Mouse (Mus musculus): ENCODE results near the gene Ppargc1a.

Gene Ppargc1a

GRCm38 (mm10) chr5:51426406-51426805, 141.1 kb downstream of the Ppargc1a start:
- DNase-seq (ENCODE audit: extremely low spot score, low read depth, low spot score) = no peak

DNA sequence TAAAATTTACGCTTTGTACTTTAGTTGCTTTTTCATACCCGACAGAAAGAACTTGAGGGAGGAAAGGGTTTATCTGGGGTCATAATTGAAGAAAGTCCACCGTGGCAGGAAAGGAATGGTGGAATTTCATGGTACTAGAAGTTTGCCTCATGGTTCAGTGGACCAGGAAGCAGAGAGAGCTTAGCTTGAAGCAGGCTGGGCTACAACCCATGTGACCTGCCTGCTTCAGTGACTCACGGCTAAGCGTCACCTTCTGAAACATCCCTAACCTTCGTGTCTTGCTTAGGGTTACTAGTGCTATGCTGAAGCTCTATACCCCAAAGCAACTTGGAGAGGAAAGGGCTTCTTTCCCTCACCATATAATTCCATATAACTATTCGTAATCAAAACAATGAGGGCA, 151.1 kb downstream of the Ppargc1a start:
- no peak for DNase-seq (ENCODE audit: extremely low spot score, low read depth, low spot score)

- no peak for DNase-seq (ENCODE audit: extremely low spot score, low read depth, low spot score)
Observed at GRCm38 (mm10) chr5:51415456-51415855, 152.1 kb downstream of the Ppargc1a start.

DNA sequence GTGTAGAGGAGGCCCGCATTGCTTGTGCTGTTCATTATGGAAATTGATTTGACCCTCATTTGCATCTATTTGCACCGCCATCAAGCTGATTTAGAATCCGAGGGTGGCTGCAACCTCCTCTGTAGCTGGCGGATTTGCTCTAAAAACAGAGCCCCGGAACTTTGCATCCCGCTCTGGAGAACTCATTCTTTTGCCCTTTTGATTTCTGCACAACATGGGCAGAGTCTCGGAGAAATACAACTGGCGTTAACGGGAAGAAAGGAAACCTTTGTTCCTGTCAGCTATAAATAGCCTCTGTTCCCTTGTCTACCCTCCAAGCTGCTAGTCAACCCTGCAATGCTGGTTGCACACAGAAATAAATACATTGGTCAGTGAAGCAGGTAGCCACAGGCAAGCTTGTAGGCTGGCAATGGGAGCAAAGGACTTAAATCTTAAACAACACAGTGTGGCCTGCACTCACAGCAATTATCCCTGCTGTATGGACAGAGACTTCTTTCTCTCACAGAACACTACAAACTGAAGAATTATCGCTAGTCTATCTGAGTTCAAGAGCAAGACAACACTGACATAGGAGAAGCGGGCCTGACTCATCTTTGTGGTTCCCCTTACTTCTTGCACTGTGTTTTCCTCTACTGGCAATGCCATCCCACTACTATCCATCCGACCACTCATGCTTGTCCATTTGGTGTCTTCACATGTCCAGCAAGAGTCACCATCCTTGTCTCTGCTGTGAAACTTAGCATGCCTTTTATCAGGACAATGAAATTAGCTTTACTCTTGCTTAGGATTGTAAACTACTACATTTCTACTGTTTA, 155.0 kb downstream of the Ppargc1a start:
- no peak for DNase-seq (ENCODE audit: extremely low spot score, low read depth, low spot score)

DNA sequence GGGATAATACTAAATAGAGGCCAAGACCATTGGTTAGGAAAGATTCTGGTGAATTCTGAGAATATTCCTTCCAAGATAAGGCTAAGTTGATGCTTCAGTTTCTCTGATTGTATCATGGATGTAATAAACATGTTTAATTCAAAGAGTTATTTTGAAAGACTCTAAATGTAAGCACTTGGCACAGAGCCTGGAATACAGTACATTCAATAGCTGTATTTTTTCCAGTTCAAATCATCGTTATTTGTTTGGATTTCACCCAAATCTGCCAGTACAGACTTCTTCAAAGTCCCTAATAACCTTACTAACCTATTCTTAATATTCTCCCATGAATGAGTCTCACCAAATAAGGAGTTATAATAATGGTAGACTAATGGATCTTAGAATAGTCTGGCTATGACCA, 157.5 kb downstream of the Ppargc1a start:
- DNase-seq (ENCODE audit: extremely low spot score, low read depth, low spot score) = no peak

- DNase-seq (ENCODE audit: extremely low spot score, low read depth, low spot score) = no peak
Observed at GRCm38 (mm10) chr5:51406406-51406805, 161.1 kb downstream of the Ppargc1a start.
